In the genomic region with DNA sequence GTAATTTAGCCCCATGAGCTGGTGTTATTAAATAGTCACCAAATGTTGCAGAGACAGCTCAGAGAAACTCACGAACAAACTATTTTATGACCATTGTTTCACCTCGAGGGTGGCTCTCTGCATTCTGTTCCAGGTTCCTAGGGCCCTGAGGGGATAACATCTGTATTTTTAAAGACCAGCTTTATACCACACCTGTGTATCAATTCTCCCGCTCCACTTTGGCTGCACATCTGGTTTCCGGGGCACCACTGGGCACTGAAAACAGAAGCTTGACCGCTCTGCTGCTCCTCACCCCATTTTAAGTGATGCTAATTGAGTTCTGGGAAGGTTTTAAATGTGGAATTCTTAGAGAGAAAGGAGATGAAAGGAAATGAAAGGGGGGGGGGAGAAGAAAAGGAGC, we compare ENCODE assay signal across 19 mouse cellular contexts.
"Had no signal": no experiment of that assay in that cellular context is flagged by ENCODE, and none has a peak within 500 bp of the region (broad histone marks: within the 10 kb centered on the region; RNA-seq: fewer than 3 reads in every experiment).

No protein-coding gene starts in this region.

- H3K9ac ChIP-seq: liver, embryonic 13.5 days; midbrain, embryonic 12.5 days; midbrain, embryonic 15.5 days; neural tube, embryonic 12.5 days; neural tube, embryonic 15.5 days had no signal

- H3K4me1 ChIP-seq: midbrain, embryonic 15.5 days; neural tube, embryonic 12.5 days had no signal

- ATAC-seq: midbrain, embryonic 15.5 days had no signal

- H3K27ac ChIP-seq: liver, embryonic 13.5 days; macrophage; midbrain, embryonic 12.5 days; midbrain, embryonic 15.5 days; neural tube, embryonic 12.5 days; neural tube, embryonic 15.5 days; stomach, postnatal 0 days had no signal

- H3K9me3 ChIP-seq: liver, embryonic 13.5 days; midbrain, embryonic 12.5 days; midbrain, embryonic 15.5 days; neural tube, embryonic 12.5 days; neural tube, embryonic 15.5 days had no signal

- H3K36me3 ChIP-seq: liver, embryonic 13.5 days; midbrain, embryonic 12.5 days; midbrain, embryonic 15.5 days; neural tube, embryonic 12.5 days; neural tube, embryonic 15.5 days had no signal

- DNase-seq: kidney, adult 18-20 months; kidney, postnatal 10 days; kidney, postnatal 4 days; left cerebral cortex, postnatal 4 days; liver, embryonic 13.5 days; lung, adult 2 months; lung, postnatal 14 days; right cerebral cortex, adult 18-20 months; right cerebral cortex, postnatal 14 days; right cerebral cortex, postnatal 4 days; thymus, adult 2 months; thymus, postnatal 14 days; thymus, postnatal 4 days had no signal

- H3K4me3 ChIP-seq: liver, embryonic 13.5 days; midbrain, embryonic 12.5 days; midbrain, embryonic 15.5 days; neural tube, embryonic 12.5 days; neural tube, embryonic 15.5 days had no signal

- H3K27me3 ChIP-seq: liver, embryonic 13.5 days; midbrain, embryonic 12.5 days; midbrain, embryonic 15.5 days; neural tube, embryonic 12.5 days; neural tube, embryonic 15.5 days had no signal

- H3K4me2 ChIP-seq: liver, embryonic 13.5 days; midbrain, embryonic 12.5 days; midbrain, embryonic 15.5 days; neural tube, embryonic 12.5 days; neural tube, embryonic 15.5 days had no signal
